Mouse (Mus musculus): ENCODE measurements at regions not wholly inside any gene's neighbourhood (a gene's known extent, or its start where the extent isn't known, plus 50 kb on each side); places are given as distances from the start of the nearest gene placed in this dataset.

DNA sequence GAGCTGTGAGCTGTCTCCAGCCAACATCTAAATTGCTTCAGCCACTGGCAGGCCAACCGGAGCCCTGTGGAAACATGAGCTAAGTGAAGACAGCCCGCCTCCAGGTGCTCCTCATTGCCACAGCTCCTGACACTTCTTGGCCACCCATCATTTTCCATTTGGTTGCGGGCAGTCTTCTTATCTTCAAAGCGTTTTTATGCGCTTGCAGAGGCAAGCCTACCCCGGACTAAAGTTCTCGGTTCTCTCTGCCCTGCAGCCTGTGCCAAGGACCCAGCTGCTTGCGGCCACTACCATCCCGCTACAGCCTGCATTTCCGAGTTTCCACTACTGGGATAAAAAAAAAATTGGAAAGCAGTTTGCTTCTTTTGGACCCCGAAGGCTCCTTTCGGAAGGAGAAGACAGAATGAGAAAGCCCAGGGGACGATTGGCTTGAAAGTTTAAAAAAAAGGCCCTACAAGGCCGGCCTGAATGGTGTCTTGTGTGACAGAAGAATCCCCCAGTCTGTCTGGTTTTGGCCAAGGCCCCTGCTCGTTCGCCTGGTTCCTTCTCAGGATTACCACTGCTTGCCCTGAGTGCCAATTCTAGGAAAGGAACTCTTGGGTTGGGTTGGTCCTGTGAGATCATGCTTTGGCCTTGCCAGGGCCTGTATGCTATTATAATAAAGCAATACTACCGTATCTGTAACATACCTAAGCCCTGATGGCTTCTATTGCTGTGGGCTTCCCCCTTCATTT is 124.6 kb upstream of the Meis1 start:
- TF ChIP-seq CTCF (IDR thresholded peaks at IDR 0.05; ENCODE audit: borderline replicate concordance, insufficient read depth, low read depth, low read length) (no peak), POLR2A (IDR thresholded peaks at IDR 0.05; ENCODE audit: borderline replicate concordance, insufficient read depth, low read length) (no peak)

Data from cerebellum, adult 2 months (tissue).